Mouse (Mus musculus): ENCODE data around the gene Nudt9. TPM values are rescaled to one million over a fixed set of nuclear protein-coding genes. Genes with fewer than 3 reads are reported as not detected.
A peak's percentile ranks its signal among the peaks of the same experiment; 100 is the strongest.
"Not testable (repeated sequence)": the region's sequence is repeated elsewhere in the genome, so short reads cannot be mapped to it uniquely, and the experiment has no call there.

Nudt9 gene
- polyA plus RNA-seq, 1 experiment from 2014 or later = 64.7 TPM

DNA sequence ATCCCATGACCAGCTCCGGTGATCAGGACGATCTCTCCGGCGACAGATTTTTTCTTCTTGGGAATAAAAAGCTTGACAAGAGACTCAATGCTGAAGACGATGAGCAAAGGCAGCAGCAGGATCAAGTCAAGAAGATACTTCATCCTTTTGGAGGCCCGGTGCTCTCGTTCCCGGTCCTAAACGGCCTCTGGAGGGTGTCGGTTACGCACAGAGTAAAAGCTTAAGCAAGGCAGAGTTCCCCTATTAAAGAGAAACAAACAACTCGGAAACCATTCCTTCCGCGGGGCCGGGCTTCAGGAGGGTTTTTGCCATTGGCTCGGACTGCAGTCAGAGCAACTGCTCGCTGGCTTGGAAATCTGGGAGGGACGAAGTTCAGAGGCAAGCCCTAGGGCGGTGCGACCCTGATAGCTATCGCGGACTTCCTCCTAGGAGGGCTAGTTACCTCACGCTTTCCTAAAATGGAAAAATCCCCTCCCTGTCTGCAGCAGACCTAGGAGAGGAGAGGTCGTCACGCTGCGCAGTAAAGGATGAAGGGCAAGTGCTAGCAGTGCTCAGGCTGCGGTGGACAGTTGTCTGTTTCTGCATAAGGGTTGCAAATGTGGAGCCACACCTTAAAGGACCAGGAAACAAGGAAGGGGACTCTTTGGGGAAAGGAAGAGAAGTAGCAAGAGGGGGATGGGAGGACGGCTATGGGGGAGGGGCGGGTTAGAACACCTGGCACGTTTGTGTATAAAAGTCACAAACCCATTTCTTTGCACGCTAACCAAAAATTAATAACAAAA lies 24.3 kb upstream of the Nudt9 start, which contains the start of gene Hsd17b11:
TSS of gene Hsd17b11 (minus strand) at position 323 of the 782 bp plus-strand sequence.
- Histone ChIP-seq H3K27me3 (peaks cover 12% of the 10 kb centered on the region), H3K4me2 (replicated peaks) (peak within 1 kb of the TSS; percentile 83), H3K9me3 (replicated peaks) (no peaks in the 10 kb centered on the region), H3K27ac (no peak within 1 kb of the TSS), H3K9ac (peak within 1 kb of the TSS; percentile 60), H3K4me1 (peaks cover 7% of the 10 kb centered on the region), H3K36me3 (no peaks in the 10 kb centered on the region), H3K4me3 (peak within 1 kb of the TSS; percentile 44)
- peak; percentile 75 for ATAC-seq (ENCODE audit: low FRiP score)
- 1% methylated on average over 31 of the region's 31 CpGs for WGBS

- Histone ChIP-seq H3K4me1 (peaks cover 7% of the 10 kb centered on the region), H3K27me3 (peaks cover 12% of the 10 kb centered on the region), H3K9me3 (replicated peaks) (no peaks in the 10 kb centered on the region), H3K4me2 (replicated peaks) (peak overlapping the region; percentile 83), H3K9ac (no peak overlapping the region), H3K4me3 (no peak overlapping the region), H3K27ac (no peak overlapping the region), H3K36me3 (no peaks in the 10 kb centered on the region)
- ATAC-seq (ENCODE audit: low FRiP score) = no peak
- 31% methylated on average over 5 of the region's 5 CpGs for WGBS
Measured at GRCm38 (mm10) chr5:104022558-104022957, 23.5 kb upstream of the Nudt9 start.

GRCm38 (mm10) chr5:104023289-104024020 lies 22.7 kb upstream of the Nudt9 start:
- WGBS = 77% methylated on average over 8 of the region's 8 CpGs
- H3K4me1 ChIP-seq = peaks cover 7% of the 10 kb centered on the region
- H3K27ac ChIP-seq = no peak overlapping the region
- H3K27me3 ChIP-seq = peaks cover 12% of the 10 kb centered on the region
- no peaks in the 10 kb centered on the region for H3K9me3 ChIP-seq (replicated peaks)
- H3K36me3 ChIP-seq = no peaks in the 10 kb centered on the region
- ATAC-seq (ENCODE audit: low FRiP score) = no peak
- no peak overlapping the region for H3K4me3 ChIP-seq
- no peak overlapping the region for H3K4me2 ChIP-seq (replicated peaks)
- no peak overlapping the region for H3K9ac ChIP-seq

- H3K4me3 ChIP-seq; H3K27ac ChIP-seq; H3K9ac ChIP-seq; ATAC-seq (ENCODE audit: low FRiP score); H3K36me3 ChIP-seq; H3K9me3 ChIP-seq (replicated peaks); H3K4me1 ChIP-seq; H3K4me2 ChIP-seq (replicated peaks): not testable (repeated sequence)
- peaks cover 12% of the 10 kb centered on the region for H3K27me3 ChIP-seq
- 83% methylated on average over 5 of the region's 5 CpGs for WGBS
Measured at GRCm38 (mm10) chr5:104024193-104024592, 21.9 kb upstream of the Nudt9 start.

DNA sequence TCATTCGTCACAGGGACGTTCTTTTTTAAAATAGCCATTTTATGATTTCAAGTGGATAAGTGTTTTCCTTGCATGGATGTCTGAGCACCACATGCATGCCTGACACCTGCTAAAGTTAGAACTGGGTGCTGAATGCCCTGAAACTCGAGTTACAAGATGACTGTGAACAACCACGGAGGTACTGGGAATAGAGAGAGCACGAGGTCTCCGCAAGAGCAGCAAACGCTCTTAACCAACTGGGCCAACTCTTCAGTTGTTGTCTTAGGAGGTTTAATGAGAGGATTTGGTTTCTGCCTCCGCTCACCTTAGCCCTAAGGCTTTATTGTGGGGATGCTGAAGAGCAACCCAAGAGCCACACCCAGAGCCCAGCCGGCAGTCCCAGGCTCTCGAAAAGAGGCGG lies 21.3 kb upstream of the Nudt9 start:
- H3K9ac ChIP-seq = no peak overlapping the region
- H3K4me3 ChIP-seq = no peak overlapping the region
- H3K9me3 ChIP-seq (replicated peaks) = no peaks in the 10 kb centered on the region
- H3K36me3 ChIP-seq = no peaks in the 10 kb centered on the region
- H3K4me2 ChIP-seq (replicated peaks) = no peak overlapping the region
- H3K27me3 ChIP-seq = peaks cover 12% of the 10 kb centered on the region
- no peak overlapping the region for H3K27ac ChIP-seq
- peaks cover 7% of the 10 kb centered on the region for H3K4me1 ChIP-seq
- WGBS = 66% methylated on average over 11 of the region's 11 CpGs
- ATAC-seq (ENCODE audit: low FRiP score) = no peak

DNA sequence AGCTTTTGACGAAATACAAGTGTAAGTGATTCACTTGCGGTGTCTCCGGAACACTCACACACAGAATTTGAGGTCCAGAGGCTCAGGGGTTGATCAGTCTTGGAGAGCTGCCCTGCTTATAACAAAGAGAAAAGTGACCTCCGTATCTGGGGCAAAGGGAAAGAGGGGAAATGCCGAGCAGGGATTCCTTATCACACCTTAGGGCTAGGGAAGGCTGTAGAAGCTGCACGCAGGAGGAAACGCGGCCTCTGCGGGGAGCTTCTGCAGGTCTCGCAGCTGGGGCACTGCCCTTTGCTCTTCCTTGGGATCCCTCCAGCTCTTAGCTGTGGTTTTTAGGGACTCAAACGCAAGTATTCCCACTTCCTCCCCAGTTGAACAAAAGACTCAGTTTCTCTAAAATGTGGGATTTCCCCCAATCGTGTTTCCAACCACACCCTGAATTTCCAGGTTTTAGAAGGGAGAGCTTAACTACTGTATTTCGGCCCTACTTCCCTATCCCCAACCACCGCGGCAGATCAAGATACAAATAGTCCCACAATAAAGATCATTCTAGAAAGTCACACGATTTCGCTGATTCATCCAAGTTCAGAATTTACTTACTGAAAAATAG lies 20.8 kb upstream of the Nudt9 start:
- Histone ChIP-seq H3K9me3 (replicated peaks) (no peaks in the 10 kb centered on the region), H3K36me3 (no peaks in the 10 kb centered on the region), H3K9ac (no peak overlapping the region), H3K4me1 (peaks cover 7% of the 10 kb centered on the region), H3K4me2 (replicated peaks) (no peak overlapping the region), H3K27ac (no peak overlapping the region), H3K27me3 (peaks cover 12% of the 10 kb centered on the region), H3K4me3 (no peak overlapping the region)
- no peak for ATAC-seq (ENCODE audit: low FRiP score)
- 40% methylated on average over 17 of the region's 17 CpGs for WGBS

GRCm38 (mm10) chr5:104032434-104033097 lies 13.5 kb upstream of the Nudt9 start:
- no peak for ATAC-seq (ENCODE audit: low FRiP score)
- WGBS = 73% methylated on average over 2 of the region's 2 CpGs
- no peak overlapping the region for H3K4me3 ChIP-seq
- H3K9ac ChIP-seq = no peak overlapping the region
- H3K9me3 ChIP-seq (replicated peaks) = no peaks in the 10 kb centered on the region
- no peaks in the 10 kb centered on the region for H3K27me3 ChIP-seq
- no peak overlapping the region for H3K27ac ChIP-seq
- no peaks in the 10 kb centered on the region for H3K36me3 ChIP-seq
- no peaks in the 10 kb centered on the region for H3K4me1 ChIP-seq
- H3K4me2 ChIP-seq (replicated peaks) = no peak overlapping the region

GRCm38 (mm10) chr5:104035066-104035465 lies 11.0 kb upstream of the Nudt9 start:
- H3K4me2 ChIP-seq (replicated peaks) = no peak overlapping the region
- no peaks in the 10 kb centered on the region for H3K36me3 ChIP-seq
- H3K9me3 ChIP-seq (replicated peaks) = no peaks in the 10 kb centered on the region
- no peak overlapping the region for H3K4me3 ChIP-seq
- H3K9ac ChIP-seq = no peak overlapping the region
- no peaks in the 10 kb centered on the region for H3K27me3 ChIP-seq
- ATAC-seq (ENCODE audit: low FRiP score) = no peak
- no peaks in the 10 kb centered on the region for H3K4me1 ChIP-seq
- no peak overlapping the region for H3K27ac ChIP-seq

DNA sequence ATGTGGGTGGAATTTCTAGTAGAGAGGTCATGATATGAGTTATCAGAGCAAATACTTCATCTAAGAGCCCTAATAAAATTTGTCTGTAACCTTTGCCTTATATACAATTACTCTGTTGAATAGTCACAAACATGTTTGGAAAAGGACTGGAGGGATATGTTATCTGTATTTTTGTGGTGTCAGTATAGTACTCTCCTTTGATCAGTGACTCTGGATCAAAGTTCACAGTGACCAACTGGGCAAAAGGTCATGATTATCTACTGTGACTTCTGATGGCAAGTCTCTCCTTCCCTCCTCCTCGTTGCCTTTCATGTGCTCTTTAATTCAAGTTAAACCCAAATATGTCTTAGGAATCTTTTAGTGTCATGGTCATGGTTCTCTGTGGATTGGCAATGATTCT lies 10.3 kb upstream of the Nudt9 start:
- H3K9me3 ChIP-seq (replicated peaks) = no peaks in the 10 kb centered on the region

GRCm38 (mm10) chr5:104036686-104037085 lies 9.4 kb upstream of the Nudt9 start:
- Histone ChIP-seq H3K9ac (no peak overlapping the region), H3K36me3 (no peaks in the 10 kb centered on the region), H3K27ac (no peak overlapping the region), H3K9me3 (replicated peaks) (no peaks in the 10 kb centered on the region), H3K27me3 (no peaks in the 10 kb centered on the region), H3K4me3 (no peak overlapping the region), H3K4me2 (replicated peaks) (no peak overlapping the region), H3K4me1 (no peaks in the 10 kb centered on the region)
- WGBS = 91% methylated on average over 1 of the region's 1 CpGs
- ATAC-seq (ENCODE audit: low FRiP score) = no peak

More for the DNA sequence above, 10.3 kb upstream of the Nudt9 start:
- no peak overlapping the region for H3K4me3 ChIP-seq
- ATAC-seq (ENCODE audit: low FRiP score) = no peak
- H3K27me3 ChIP-seq = no peaks in the 10 kb centered on the region
- no peaks in the 10 kb centered on the region for H3K36me3 ChIP-seq
- 58% methylated on average over 1 of the region's 1 CpGs for WGBS
- H3K9ac ChIP-seq = no peak overlapping the region
- H3K4me1 ChIP-seq = no peaks in the 10 kb centered on the region
- no peak overlapping the region for H3K4me2 ChIP-seq (replicated peaks)
- H3K27ac ChIP-seq = no peak overlapping the region

DNA sequence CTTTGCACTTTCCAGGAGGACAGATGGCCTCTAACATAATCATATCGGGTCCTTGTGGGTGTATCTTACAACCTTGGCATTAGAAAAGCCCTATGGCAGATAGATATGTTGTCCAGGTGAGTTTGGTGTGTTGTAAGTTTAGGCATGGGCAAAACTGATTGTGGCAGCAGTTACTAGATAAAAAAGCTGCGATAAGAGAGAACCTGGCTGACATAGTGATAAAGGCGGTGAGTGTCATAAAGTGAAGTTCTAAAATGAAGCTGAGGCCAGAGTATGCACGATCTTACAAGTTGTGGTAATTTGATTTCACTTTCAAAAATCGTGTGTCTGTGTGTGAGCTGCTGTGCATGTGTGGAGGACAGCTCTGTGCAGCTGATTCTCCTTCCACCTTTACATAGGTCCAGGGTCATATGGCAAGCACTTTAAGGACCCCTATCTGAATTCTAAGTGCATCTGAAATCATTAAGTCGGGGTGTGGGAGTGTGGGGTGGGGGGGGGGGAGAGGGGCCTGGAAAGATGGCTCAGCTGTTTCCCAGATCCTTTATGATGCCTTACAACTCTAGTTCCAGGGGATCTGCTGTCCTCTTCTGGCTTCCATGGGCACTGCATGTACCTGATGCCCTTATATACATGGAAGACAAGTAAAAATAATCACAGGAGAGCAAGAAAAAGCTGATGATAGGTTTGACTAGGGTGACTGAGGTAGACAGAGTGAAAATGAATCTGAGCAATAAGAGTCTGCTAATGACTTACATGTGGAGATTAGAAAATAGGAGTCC lies 6.8 kb upstream of the Nudt9 start:
- Histone ChIP-seq H3K9me3 (replicated peaks) (no peaks in the 10 kb centered on the region), H3K27me3 (no peaks in the 10 kb centered on the region), H3K4me2 (replicated peaks) (no peak overlapping the region), H3K9ac (no peak overlapping the region), H3K4me3 (no peak overlapping the region), H3K27ac (no peak overlapping the region), H3K36me3 (no peaks in the 10 kb centered on the region), H3K4me1 (no peaks in the 10 kb centered on the region)
- WGBS = 76% methylated on average over 6 of the region's 6 CpGs
- peak; percentile 32; the same call in 1 of the 2 replicates for ATAC-seq (ENCODE audit: low FRiP score)
